Mouse (Mus musculus) hindbrain, embryonic 15.5 days (tissue): ENCODE results near the gene Ddx28. TPM values are rescaled to one million over a fixed set of nuclear protein-coding genes. Genes with fewer than 3 reads are reported as not detected.
"Not testable (repeated sequence)": the region's sequence is repeated elsewhere in the genome, so short reads cannot be mapped to it uniquely, and the experiment has no call there.

Experiments used
- ATAC-seq: fragments of 200-750 bp; cut with Nextera tagmentation; 2 replicates; pipeline ENCODE4 v1.8.0; 2017; ENCODE audit warnings: low read depth, moderate number of reproducible peaks, moderate TSS enrichment; ENCODE audit not compliant: low FRiP score
- H3K27ac ChIP-seq: fragments of 300-500 bp; sonication (generic); replicated peaks from 2 replicates; pipeline ENCODE4 v1.5.1; 2015; ENCODE audit warnings: mild to moderate bottlenecking, inconsistent platforms
- H3K27me3 ChIP-seq: fragments of 300-500 bp; sonication (generic); 2 replicates; pipeline ENCODE4 v1.6.1; 2015; ENCODE audit warnings: control low read depth, inconsistent platforms
- H3K36me3 ChIP-seq: fragments of 300-500 bp; sonication (generic); 2 replicates; pipeline ENCODE4 v1.6.1; 2015; ENCODE audit warnings: control low read depth, inconsistent platforms
- H3K4me1 ChIP-seq: fragments of 300-500 bp; sonication (generic); replicated peaks from 2 replicates; pipeline ENCODE4 v1.6.1; 2015; ENCODE audit warnings: control low read depth, inconsistent platforms
- H3K4me2 ChIP-seq: fragments of 300-500 bp; sonication (generic); 2 replicates; pipeline ENCODE4 v1.6.1; 2015; ENCODE audit warnings: moderate library complexity, mild to moderate bottlenecking, inconsistent platforms
- H3K4me3 ChIP-seq: fragments of 300-500 bp; sonication (generic); 2 replicates; pipeline ENCODE4 v1.5.1; 2015; ENCODE audit warnings: mild to moderate bottlenecking, inconsistent platforms
- H3K9ac ChIP-seq: fragments of 300-500 bp; sonication (generic); 2 replicates; pipeline ENCODE4 v1.6.1; 2015; ENCODE audit warnings: inconsistent platforms
- H3K9me3 ChIP-seq: fragments of 300-500 bp; sonication (generic); 2 replicates; pipeline ENCODE4 v1.6.1; 2016; ENCODE audit warnings: control low read depth, inconsistent platforms
- WGBS: fragments of 180-500 bp; shearing (Covaris S2); methylation state at CpG from one replicate; pipeline ENCODE4 v1.1.7; 2015; 5-methylcytosine and 5-hydroxymethylcytosine counted together
- polyA plus RNA-seq: library from polyadenylated mRNA; unstranded; fragments of >200 nt; fragmentation: Nextera tagmentation; extraction: Ambion mirVana; gene quantifications from 2 replicates; pipeline ENCODE4 v1.2.1, GENCODE M21; 2015

Gene Ddx28
- polyA plus RNA-seq, 1 experiment from 2014 or later: 20.0 TPM

DNA sequence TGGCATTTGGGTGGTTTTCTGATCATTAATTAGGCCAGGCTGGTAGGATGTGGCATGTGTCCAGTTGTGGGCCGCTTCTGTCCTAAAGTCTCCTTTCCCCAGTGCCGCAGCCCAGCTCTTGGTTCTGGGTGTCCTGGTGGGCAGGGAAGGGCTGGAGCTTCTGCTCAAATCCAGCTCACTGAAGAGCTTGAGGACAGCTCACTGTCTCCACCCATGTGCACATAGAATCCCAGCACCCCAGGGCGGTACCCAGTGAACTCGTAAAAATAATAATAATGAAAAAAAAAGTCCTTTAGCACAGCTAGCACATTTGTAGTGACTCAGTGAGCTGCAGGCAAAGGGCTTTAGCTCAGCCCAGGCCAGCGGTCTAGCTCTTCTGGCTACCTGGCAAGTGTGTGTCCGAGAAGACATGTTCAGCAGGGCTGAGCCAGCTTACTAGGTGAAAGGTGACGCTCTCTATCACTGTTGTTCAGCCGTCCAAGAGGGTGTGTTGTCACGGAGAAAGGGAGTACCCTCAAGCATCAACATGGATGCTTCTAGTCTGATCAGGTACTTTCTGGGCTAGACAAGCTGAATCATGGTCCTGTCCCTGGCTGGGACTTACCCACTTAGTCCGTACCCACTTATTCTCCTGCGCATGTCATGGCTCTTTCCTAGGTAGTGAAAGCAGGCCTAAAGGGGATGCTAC lies 35.3 kb upstream of the Ddx28 start:
- Histone ChIP-seq H3K9ac (no peak overlapping the region), H3K4me1 (no peaks in the 10 kb centered on the region), H3K27ac (no peak overlapping the region), H3K9me3 (no peaks in the 10 kb centered on the region), H3K36me3 (peaks cover 23% of the 10 kb centered on the region), H3K27me3 (no peaks in the 10 kb centered on the region), H3K4me2 (no peak overlapping the region), H3K4me3 (no peak overlapping the region)
- ATAC-seq: no peak
- WGBS: 93% methylated on average over 11 of the region's 11 CpGs

DNA sequence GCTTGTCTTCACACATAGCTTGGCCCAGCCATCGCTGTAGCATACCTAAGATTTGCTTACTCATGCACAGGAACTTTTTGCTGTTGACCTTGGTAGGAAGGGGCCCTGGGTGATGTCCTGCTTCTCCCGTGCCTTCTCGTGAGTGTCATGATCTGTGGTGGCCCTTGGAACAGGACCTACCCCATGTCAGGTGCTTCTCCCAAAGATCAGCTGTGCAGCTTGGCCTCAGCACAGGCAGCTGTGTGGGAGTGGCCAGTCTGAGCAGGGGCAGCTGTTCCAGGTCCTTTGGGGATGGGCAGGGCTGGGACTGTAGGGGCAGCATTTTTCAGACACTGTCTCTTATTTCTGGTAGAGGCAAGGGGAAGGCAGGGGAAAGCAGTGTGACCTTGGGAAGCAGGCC lies 32.5 kb upstream of the Ddx28 start:
- Histone ChIP-seq H3K4me2 (no peak overlapping the region), H3K9me3 (no peaks in the 10 kb centered on the region), H3K9ac (no peak overlapping the region), H3K27me3 (no peaks in the 10 kb centered on the region), H3K4me1 (no peaks in the 10 kb centered on the region), H3K36me3 (0 out of 2 replicates have a peak, but pooled peaks cover 7% of the 10 kb centered on the region), H3K4me3 (no peak overlapping the region), H3K27ac (no peak overlapping the region)
- ATAC-seq: no peak
- WGBS: 74% methylated on average over 3 of the region's 3 CpGs

DNA sequence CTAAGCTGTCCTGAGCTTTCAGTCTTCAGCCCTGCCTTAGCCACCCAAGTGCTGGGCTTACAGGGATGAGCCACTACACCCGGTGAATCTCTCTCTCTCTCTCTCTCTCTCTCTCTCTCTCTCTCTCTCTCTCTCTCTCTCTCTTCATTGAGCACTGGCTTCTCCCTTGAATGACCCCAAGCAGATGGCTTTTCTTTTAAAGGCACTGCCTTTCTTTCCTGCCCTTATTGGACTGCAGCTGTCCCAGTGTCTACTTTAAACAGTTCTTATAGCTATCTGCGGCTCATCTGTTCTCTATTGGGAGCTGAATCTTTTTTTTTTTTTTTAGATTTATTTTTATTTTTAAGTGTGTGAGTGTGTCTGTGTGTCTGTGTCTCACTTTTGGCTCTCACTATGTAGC lies 31.4 kb upstream of the Ddx28 start:
- Histone ChIP-seq H3K9me3 (no peaks in the 10 kb centered on the region), H3K4me3 (no peak overlapping the region), H3K9ac (no peak overlapping the region), H3K36me3 (0 out of 2 replicates have a peak, but pooled peaks cover 7% of the 10 kb centered on the region), H3K4me1 (no peaks in the 10 kb centered on the region), H3K4me2 (no peak overlapping the region), H3K27ac (no peak overlapping the region), H3K27me3 (no peaks in the 10 kb centered on the region)
- no peak for ATAC-seq
- 74% methylated on average over 2 of the region's 2 CpGs for WGBS

DNA sequence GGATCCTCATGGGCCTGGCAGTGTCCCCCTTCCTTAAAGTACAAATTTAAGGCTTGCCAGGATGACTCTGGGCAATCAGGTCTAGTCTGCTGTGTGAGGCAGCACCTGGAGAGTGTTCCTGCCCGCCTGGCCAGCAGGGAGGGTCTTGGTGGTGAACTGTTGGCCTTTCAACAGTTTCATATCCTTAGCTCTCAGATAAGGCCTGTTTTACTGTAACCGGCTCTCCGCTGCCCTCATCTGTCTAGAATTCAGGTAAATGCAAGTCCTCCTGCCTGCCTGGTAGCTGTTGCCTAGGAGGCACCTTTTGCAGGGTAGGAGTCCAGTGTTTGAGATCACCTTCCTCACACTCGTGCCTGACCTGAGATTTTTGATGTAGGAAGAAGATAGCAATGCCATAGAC lies 28.5 kb upstream of the Ddx28 start:
- H3K27ac ChIP-seq: no peak overlapping the region
- H3K9ac ChIP-seq: no peak overlapping the region
- 79% methylated on average over 4 of the region's 4 CpGs for WGBS
- H3K36me3 ChIP-seq: peaks cover 18% of the 10 kb centered on the region; the same call in 1 of the 2 replicates
- H3K9me3 ChIP-seq: no peaks in the 10 kb centered on the region
- H3K4me2 ChIP-seq: no peak overlapping the region
- H3K4me3 ChIP-seq: no peak overlapping the region
- H3K27me3 ChIP-seq: no peaks in the 10 kb centered on the region
- no peaks in the 10 kb centered on the region for H3K4me1 ChIP-seq
- ATAC-seq: no peak

DNA sequence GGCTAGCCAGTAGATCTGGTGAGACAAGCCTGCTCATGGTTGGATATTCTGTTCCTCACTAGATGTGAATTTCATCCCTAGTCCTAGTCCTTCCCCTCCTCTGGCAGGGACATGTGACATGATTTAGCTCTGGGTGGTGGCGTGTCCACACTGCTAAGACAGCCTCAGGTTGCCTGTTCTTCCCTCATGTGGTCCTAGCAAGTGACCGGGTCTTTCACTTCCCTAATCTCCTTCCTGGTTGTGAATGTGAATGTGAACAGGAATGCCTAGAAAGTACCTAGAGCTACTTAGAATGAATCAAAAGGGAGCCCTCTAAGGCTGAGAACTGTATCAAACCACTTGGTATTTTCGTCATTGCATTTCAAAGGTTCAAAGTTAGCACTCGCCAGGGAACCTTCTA lies 27.9 kb upstream of the Ddx28 start:
- H3K9me3 ChIP-seq: no peaks in the 10 kb centered on the region
- H3K36me3 ChIP-seq: peaks cover 14% of the 10 kb centered on the region; the same call in 1 of the 2 replicates
- H3K4me3 ChIP-seq: no peak overlapping the region
- no peak overlapping the region for H3K4me2 ChIP-seq
- no peak overlapping the region for H3K9ac ChIP-seq
- WGBS: 82% methylated on average over 4 of the region's 4 CpGs
- ATAC-seq: no peak
- no peak overlapping the region for H3K27ac ChIP-seq
- H3K27me3 ChIP-seq: no peaks in the 10 kb centered on the region
- H3K4me1 ChIP-seq: no peaks in the 10 kb centered on the region

DNA sequence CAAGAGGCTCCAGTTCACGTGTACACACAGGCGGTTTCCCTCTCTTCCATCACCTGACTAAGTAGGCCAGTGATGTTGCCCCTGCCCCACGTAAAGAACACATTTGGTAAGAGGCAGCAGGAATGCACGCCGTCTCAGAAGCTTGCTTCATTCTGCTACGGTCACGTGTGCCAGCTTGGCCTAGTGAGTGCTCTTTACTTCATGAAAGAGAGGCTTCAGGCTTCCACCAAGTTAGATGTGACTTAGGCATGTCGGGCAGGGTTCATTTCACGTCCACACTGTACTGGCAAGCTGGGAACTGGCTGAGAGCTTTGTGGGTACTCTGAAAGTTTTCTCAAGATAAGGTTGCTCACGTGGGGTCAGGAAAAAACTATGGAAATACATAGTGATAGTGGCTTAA lies 27.0 kb upstream of the Ddx28 start:
- Histone ChIP-seq H3K9me3 (no peaks in the 10 kb centered on the region), H3K36me3 (peaks cover 13% of the 10 kb centered on the region; the same call in 1 of the 2 replicates), H3K4me3 (no peak overlapping the region), H3K4me1 (no peaks in the 10 kb centered on the region), H3K27ac (no peak overlapping the region), H3K4me2 (no peak overlapping the region), H3K9ac (no peak overlapping the region), H3K27me3 (no peaks in the 10 kb centered on the region)
- WGBS: 93% methylated on average over 10 of the region's 10 CpGs
- ATAC-seq: no peak

DNA sequence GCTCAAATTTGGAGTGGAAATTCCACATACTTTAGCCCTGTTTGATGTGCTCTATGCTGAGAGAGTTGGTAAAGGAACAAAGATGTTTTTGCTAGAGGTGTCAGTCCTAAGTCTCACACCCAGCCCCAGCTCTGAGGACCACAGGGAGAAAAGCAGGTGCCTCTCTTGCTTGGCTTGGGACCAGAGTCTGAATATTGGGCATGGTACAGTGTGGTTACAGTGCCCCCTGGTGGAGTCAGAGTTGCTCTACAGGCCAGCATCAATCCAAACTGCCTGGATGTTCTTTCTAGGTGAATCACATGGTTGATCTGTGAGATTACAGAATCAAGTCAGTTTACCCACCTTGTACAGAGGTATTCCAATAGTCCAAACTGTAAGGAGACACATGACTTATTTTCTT lies 10.8 kb upstream of the Ddx28 start:
- Histone ChIP-seq H3K4me3 (no peak overlapping the region), H3K4me1 (no peaks in the 10 kb centered on the region), H3K9ac (no peak overlapping the region), H3K36me3 (peaks cover 8% of the 10 kb centered on the region; the same call in 1 of the 2 replicates), H3K27me3 (no peaks in the 10 kb centered on the region), H3K4me2 (no peak overlapping the region), H3K27ac (no peak overlapping the region), H3K9me3 (no peaks in the 10 kb centered on the region)
- ATAC-seq: peak; percentile 61; the same call in 1 of the 2 replicates

DNA sequence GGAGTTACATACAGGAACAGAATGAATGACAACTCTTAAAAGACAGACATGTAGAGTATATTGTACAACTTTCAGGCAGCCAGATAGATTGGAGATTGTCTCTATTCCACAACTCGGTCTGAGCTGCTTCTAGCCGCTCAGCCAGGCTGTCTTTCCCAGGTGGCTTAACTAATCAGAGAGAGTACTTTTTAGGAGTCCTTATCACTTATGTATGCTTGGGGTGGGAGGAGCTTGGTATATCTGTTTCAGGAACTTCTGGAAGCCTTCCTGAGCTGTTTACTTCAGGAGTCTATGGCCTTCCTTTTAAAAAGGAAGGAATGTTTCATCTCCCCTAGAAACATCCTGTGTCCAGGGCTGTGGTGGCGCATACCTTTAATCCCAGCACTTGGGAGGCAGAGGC lies 6.4 kb upstream of the Ddx28 start:
- no peak overlapping the region for H3K27ac ChIP-seq
- 91% methylated on average over 3 of the region's 3 CpGs for WGBS
- H3K36me3 ChIP-seq: peaks cover 16% of the 10 kb centered on the region; the same call in 1 of the 2 replicates
- no peak overlapping the region for H3K4me2 ChIP-seq
- no peaks in the 10 kb centered on the region for H3K9me3 ChIP-seq
- H3K27me3 ChIP-seq: no peaks in the 10 kb centered on the region
- H3K9ac ChIP-seq: no peak overlapping the region
- no peak for ATAC-seq
- H3K4me1 ChIP-seq: no peaks in the 10 kb centered on the region
- H3K4me3 ChIP-seq: no peak overlapping the region

DNA sequence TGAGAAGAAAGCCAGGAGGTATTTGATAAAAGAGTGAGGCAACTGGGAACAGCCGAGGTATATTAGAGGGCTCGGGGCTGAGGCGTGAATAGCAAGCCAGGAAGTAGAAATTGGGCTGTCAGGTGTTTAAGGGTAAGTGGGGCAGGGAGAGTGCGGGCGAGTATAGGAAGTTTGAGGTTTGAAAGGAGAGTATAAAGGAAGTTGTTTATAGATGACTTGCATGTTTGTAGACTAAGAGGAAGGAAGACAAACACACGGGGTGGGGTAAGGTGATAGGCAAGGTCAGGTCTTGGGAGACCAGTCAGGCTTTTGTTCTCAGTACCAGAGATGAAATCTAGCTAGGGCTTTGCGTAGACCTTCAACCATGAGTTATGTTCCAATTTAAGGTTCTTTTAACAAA lies 5.4 kb upstream of the Ddx28 start:
- no peaks in the 10 kb centered on the region for H3K27me3 ChIP-seq
- peaks cover 16% of the 10 kb centered on the region; the same call in 1 of the 2 replicates for H3K36me3 ChIP-seq
- peaks cover 1% of the 10 kb centered on the region for H3K4me1 ChIP-seq
- no peaks in the 10 kb centered on the region for H3K9me3 ChIP-seq
- no peak overlapping the region for H3K4me3 ChIP-seq
- 94% methylated on average over 7 of the region's 7 CpGs for WGBS
- ATAC-seq: no peak
- H3K9ac ChIP-seq: no peak overlapping the region
- H3K27ac ChIP-seq: no peak overlapping the region
- no peak overlapping the region for H3K4me2 ChIP-seq

DNA sequence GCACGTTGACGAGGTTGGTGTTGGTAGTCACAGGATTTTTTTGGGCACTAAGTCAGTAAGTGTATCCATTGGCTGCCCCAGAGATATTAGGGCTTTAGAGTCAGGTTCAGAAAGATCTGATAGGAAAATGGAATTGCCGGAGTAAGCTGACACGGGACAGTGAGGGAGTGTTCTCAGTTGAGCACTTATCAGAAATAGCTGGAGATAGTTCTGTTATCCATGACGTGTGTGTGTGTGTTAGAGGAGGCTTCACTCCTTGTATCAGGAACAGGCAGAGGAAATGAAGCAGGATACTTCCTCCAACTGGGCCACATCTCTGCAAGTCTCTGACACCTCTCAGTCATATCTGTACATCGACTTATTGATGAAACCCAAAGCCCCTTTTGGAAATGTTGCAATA lies 4.6 kb upstream of the Ddx28 start:
- Histone ChIP-seq H3K27me3 (no peaks in the 10 kb centered on the region), H3K4me3 (no peak overlapping the region), H3K4me1 (peaks cover 6% of the 10 kb centered on the region), H3K36me3 (peaks cover 16% of the 10 kb centered on the region; the same call in 1 of the 2 replicates), H3K9ac (no peak overlapping the region), H3K27ac (no peak overlapping the region), H3K4me2 (no peak overlapping the region), H3K9me3 (no peaks in the 10 kb centered on the region)
- 92% methylated on average over 6 of the region's 6 CpGs for WGBS
- no peak for ATAC-seq

DNA sequence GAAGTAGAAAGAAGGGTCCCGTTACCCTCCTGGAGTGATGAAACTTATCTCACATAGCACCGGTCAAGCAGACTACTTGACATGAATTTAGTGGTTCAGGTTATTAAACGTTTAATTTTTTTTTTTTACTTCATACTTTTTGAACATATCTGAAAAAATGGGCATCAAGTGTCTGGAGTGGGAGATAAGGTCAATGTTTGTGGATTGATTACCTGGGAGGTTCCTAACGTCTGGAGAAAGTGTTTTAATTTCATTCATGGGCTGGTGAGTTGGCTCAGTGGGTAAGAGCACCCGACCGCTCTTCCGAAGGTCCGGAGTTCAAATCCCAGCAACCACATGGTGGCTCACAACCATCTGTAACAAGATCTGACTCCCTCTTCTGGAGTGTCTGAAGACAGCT lies 521 bp upstream of the Ddx28 start:
- not testable (repeated sequence) for H3K9me3 ChIP-seq, ATAC-seq, H3K27ac ChIP-seq, H3K9ac ChIP-seq, H3K27me3 ChIP-seq
- Histone ChIP-seq H3K4me1 (peaks cover 19% of the 10 kb centered on the region), H3K4me3 (peak overlapping the region; percentile 86), H3K4me2 (peak overlapping the region; percentile 94), H3K36me3 (peaks cover 15% of the 10 kb centered on the region; the same call in 1 of the 2 replicates)
- 84% methylated on average over 8 of the region's 8 CpGs for WGBS

DNA sequence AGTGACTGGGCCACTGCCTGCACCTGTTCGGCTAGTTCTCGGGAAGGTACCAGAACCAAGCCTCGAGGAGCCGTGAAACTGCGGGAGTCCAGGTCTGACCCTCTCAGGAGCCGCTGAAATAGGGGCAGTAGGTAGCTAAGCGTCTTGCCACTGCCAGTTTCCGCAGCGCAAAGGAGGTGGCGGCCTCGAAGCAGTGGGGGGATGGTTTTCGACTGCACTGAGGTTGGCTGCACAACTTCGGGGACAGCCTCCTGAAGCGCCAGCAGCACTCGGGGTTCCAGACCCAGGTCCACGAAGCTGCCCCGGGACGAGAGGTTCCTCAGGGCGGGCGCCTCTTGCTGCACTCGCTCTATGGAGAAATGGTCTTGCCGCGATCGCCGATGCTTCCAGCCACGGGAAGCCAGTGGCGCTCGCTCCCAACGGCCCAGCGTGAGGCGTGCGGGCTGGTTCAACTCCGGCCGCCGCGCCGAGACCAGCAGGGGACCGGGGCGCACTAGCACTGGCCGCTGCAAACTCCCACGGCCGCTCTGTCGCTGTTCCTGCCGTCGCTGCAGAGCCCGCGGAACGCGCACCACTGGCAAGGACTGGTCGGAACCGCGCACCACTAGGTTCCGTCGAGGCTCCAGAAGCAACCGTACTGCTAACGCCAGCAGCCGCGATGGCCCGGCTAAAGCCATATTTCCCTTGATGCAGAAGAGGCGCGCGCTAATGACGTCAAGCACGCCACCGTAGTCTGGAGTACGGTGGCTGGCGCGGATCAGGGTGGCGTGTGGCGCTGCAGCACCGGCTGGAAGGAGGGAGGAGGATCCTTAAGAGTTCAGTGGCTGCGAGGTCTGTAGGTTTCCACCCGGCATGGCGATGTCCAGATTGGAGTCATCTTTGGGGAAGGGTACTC lies 687 bp downstream of the Ddx28 start:
- Histone ChIP-seq H3K9ac (peak overlapping the region; percentile 88), H3K4me2 (peak overlapping the region; percentile 94), H3K27ac (peak overlapping the region; percentile 78), H3K4me3 (peak overlapping the region; percentile 86), H3K27me3 (no peaks in the 10 kb centered on the region), H3K9me3 (no peaks in the 10 kb centered on the region), H3K36me3 (peaks cover 8% of the 10 kb centered on the region; the same call in 1 of the 2 replicates), H3K4me1 (peaks cover 19% of the 10 kb centered on the region)
- peak; percentile 95 for ATAC-seq
- 2% methylated on average over 74 of the region's 74 CpGs for WGBS
